Mouse (Mus musculus): ENCODE measurements around the gene Glrp1.

The Glrp1 gene

GRCm38 (mm10) chr1:88497407-88497806, 12.5 kb downstream of the Glrp1 start:
- no peak for DNase-seq (ENCODE audit: low spot score in 2 of 2)

GRCm38 (mm10) chr1:88492415-88492814, 17.5 kb downstream of the Glrp1 start:
- no peak for DNase-seq (ENCODE audit: low spot score in 2 of 2)

- peak in 1 of 2 experiments; percentile 8 for DNase-seq (ENCODE audit: low spot score in 2 of 2)
These were observed 18.1 kb downstream of the Glrp1 start for GRCm38 (mm10) chr1:88491617-88492378.

GRCm38 (mm10) chr1:88490164-88490563, 19.7 kb downstream of the Glrp1 start:
- no peak for DNase-seq (ENCODE audit: low spot score in 2 of 2)

- DNase-seq (ENCODE audit: low spot score in 2 of 2) = no peak
These were observed 20.9 kb downstream of the Glrp1 start for GRCm38 (mm10) chr1:88488957-88489356.

- no peak for DNase-seq (ENCODE audit: low spot score in 2 of 2)
These were observed 23.5 kb downstream of the Glrp1 start for GRCm38 (mm10) chr1:88486336-88486735.

GRCm38 (mm10) chr1:88484059-88484458, 25.8 kb downstream of the Glrp1 start:
- DNase-seq (ENCODE audit: low spot score in 2 of 2) = no peak

- DNase-seq (ENCODE audit: low spot score in 2 of 2) = no peak
These were observed 27.4 kb downstream of the Glrp1 start for GRCm38 (mm10) chr1:88482142-88483099.

- DNase-seq (ENCODE audit: low spot score in 2 of 2) = no peak
These were observed 29.3 kb downstream of the Glrp1 start for GRCm38 (mm10) chr1:88480594-88480993.

GRCm38 (mm10) chr1:88478205-88478604, 31.7 kb downstream of the Glrp1 start:
- no peak for DNase-seq (ENCODE audit: low spot score in 2 of 2)

- DNase-seq (ENCODE audit: low spot score in 2 of 2) = no peak
These were observed 33.2 kb downstream of the Glrp1 start for GRCm38 (mm10) chr1:88476554-88477085.

- DNase-seq (ENCODE audit: low spot score in 2 of 2) = no peak
These were observed 34.3 kb downstream of the Glrp1 start for GRCm38 (mm10) chr1:88475502-88475953.

- no peak for DNase-seq (ENCODE audit: low spot score in 2 of 2)
These were observed 35.3 kb downstream of the Glrp1 start for GRCm38 (mm10) chr1:88474598-88474997.

- no peak for DNase-seq (ENCODE audit: low spot score in 2 of 2)
These were observed 36.0 kb downstream of the Glrp1 start for GRCm38 (mm10) chr1:88473899-88474298.

- no peak for DNase-seq (ENCODE audit: low spot score in 2 of 2)
These were observed 37.6 kb downstream of the Glrp1 start for GRCm38 (mm10) chr1:88472258-88472657.

- DNase-seq (ENCODE audit: low spot score in 2 of 2) = no peak
These were observed 40.1 kb downstream of the Glrp1 start for GRCm38 (mm10) chr1:88469746-88470145.

- DNase-seq (ENCODE audit: low spot score in 2 of 2) = no peak
These were observed 41.5 kb downstream of the Glrp1 start for GRCm38 (mm10) chr1:88468335-88468734.

- no peak for DNase-seq (ENCODE audit: low spot score in 2 of 2)
These were observed 42.0 kb downstream of the Glrp1 start for GRCm38 (mm10) chr1:88467866-88468265.

- no peak for DNase-seq (ENCODE audit: low spot score in 2 of 2)
These were observed 43.4 kb downstream of the Glrp1 start for GRCm38 (mm10) chr1:88466325-88467064.

GRCm38 (mm10) chr1:88465722-88466121, 44.1 kb downstream of the Glrp1 start:
- DNase-seq (ENCODE audit: low spot score in 2 of 2) = no peak

- no peak for DNase-seq (ENCODE audit: low spot score in 2 of 2)
These were observed 45.6 kb downstream of the Glrp1 start for GRCm38 (mm10) chr1:88464109-88464905.

All from spleen, postnatal 14 days (tissue).